Mouse (Mus musculus): Measurements from ENCODE around the gene Ccdc155. TPM values are rescaled to one million over a fixed set of nuclear protein-coding genes. Genes with fewer than 3 reads are reported as not detected.

Ccdc155 gene
- 0.42 and 0.50 TPM in 2 replicates for polyA plus RNA-seq (2015; fragmentation: Nextera tagmentation; extraction: Ambion mirVana)

GRCm38 (mm10) chr7:45204380-45205143 is at the start of gene Ccdc155:
Gene Ccdc155, minus strand, starts transcription at chr7:45204892.

DNA sequence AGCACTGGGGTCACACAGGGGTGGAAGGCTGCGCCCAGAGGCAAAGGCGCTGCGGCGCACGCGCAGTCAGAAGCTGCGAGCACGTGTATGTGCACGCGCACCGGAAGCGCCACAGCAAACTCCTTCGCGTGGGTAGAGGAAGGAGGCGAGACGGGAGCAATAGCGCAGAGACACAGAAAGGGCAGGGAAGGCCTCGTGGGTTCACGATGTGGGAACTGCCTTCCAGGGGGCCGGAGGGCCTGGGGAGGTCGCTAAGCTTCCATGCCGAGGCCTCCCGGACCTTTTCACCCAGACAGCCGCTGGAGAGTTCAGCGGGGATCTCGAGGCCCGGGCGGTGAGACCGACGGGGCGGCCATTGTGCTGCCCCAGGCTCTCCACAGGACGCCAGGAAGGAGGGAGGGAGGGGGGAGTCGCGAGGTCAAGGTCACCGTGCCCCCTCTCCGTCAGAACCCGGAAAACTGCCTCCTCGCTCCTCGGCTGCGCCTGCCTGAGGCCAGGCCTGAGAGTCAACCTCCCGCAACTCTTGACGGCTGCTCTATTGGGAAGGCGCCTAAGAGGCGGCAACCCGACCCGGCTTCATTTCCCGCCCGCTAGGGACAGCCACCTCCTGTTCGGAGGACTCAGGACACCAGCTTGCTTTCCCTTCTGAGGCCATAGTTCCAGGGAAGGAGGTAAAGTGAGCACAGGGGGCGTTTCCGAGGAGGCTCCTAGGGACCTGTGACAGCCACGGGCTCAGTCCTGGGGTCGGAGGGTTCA is 36.1 kb upstream of the Ccdc155 start, which contains the start of gene Slc6a16:
Gene Slc6a16 (plus strand): TSS at position 453 of the 756 bp plus-strand sequence.

GRCm38 (mm10) chr7:45238723-45239496 is 34.2 kb upstream of the Ccdc155 start, which contains the start of gene Cd37:
Gene Cd37, minus strand, starts transcription at chr7:45239115.

DNA sequence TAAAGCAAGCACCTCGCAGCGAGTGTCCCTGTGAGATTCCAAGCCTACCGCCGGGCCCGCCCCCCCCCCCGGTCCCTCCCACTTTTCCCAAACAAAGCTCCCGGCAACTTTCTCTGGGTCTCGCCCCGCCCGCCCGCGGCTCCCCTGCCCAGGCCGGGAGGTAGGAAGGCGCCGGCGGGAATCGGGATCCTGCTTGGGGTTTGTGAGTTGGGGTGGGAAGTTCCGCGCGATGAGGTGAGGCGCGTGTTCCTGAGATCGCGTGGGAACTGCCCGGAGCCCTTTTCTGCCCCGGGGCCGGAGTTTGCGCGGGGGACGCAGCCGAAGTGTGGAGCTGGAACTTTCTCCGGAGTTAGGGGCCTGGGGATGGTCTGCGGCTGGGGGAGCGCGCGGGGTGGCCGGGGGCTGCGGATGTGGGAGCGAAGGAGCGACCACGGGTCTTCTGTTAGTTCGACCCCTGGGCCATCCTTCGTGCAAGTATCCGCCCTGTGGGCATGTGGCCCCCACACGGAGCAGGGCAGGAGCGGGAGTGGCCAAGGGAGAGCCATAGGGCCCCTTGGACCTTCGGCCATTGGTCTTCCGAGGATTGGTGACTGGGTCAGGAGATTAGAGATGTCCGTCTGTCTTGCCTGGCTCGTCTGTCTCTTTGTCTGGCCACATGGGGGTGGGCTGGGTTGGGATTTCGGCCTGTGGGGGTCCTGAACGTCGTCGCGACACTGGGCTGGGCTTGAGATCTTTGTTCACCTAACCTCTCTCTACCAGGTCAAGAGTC is 11.2 kb upstream of the Ccdc155 start, which contains the start of gene Tead2:
Gene Tead2 (plus strand): TSS at position 81 of the 769 bp plus-strand sequence.

GRCm38 (mm10) chr7:45211851-45212251 is 7.2 kb upstream of the Ccdc155 start, which contains the start of gene Dkkl1:
Gene Dkkl1, minus strand, starts transcription at chr7:45212147.

GRCm38 (mm10) chr7:45180896-45181477 is 23.7 kb downstream of the Ccdc155 start, which contains the start of gene Pth2:
Gene Pth2, plus strand, starts transcription at chr7:45180995.

DNA sequence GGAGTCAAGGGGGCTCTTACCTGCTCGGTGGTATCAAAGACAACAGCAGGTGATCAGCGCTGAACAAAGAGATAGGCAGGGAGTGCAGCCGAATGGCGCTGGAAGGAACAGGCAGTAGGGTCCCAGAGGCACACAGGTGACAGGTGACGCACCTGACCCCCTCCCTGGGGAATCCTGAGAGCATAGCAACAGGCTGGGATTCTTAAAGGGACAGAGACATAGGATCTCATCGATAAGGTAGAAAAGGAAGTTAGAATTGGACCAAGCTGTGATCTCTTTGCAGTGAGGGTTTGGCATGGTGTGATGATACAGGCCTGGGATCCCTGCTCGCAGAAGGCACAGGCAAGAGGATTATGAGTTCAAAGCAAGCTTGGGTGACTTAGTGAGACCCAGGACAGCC is 25.2 kb downstream of the Ccdc155 start, which contains the start of gene Gfy:
Gene Gfy (minus strand): TSS at position 101 of the 400 bp plus-strand sequence.

DNA sequence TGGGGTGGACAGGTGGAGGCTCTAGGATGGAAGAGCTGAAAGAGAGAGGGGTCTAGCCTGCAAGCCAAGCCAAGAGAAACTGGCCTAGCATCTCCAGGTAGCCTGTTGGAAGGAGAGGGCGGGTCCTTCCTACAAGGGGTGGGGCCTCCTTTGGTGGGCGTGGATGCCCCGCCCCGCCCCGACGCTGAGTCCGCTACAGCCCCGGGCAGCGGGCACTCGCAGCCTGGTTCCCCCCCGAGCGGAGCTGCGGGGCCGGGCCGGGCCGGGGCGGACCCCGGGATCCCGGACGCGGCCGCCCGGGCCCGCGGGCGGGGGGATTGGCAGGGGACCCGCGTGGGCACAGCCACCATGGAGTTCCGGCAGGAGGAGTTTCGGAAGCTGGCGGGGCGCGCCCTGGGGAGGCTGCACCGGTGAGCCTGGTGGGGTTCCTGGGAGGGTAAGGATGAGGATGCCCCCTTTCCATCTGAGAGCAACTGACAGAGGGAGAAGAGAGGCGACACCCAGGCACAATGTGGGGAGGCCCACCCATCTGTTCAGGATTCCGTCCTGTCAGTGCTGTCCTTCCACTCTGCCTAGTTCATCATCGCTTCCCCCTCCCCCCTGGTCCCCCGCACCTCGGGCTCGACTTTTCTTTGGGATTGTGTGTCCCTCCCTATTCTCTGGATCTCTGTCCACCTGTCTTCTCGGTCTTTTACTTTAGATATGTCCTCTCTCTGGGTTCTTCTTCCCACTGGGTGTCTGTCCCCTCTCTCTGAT is 40.8 kb downstream of the Ccdc155 start, which contains the start of gene Slc17a7:
Gene Slc17a7 (plus strand): TSS at position 215 of the 756 bp plus-strand sequence.

DNA sequence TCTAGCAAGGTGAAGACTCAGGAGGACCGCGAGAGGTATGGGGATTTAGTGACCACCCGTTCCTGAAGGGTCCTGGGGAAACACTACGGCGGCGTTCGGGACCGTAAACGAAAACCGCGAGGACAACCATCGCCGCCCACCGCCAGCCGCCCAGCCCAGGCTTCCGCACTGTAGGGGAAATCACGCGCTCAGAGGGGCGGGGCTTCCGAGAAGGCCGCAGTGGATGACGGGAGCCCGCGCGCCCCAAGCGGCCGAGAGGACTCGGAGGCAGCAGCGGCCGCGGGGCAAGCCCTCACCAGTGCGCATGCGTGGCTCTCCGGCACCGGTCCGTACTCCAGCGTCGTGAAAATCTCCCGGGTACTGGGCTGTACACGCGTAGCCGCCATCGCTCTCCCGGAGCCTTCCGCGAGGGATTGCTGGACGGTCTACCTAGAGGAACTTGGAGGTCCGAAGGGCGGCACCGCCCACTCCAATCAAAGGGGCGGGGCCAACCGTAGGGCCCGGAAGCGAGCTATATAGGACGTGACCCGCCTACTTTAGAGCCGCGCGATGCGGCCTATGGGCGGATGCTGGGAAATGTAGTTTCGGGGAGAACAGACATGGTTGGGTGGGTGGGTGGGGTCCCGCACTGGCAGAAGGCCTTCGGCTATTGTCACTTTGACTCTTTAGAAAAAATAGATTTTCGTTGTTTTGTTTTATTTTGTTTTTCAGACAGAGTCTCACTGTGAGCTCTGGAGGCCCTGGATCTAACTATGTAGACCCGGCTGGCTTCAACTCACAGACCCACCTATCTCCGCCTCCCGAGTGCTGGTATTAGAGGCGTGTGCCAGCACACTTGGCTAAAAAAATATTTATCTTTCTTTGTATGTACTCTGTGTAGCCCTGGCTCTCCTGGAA is 50.3 kb downstream of the Ccdc155 start, which contains the start of the genes Pih1d1 and Aldh16a1:
Gene Pih1d1 (plus strand): TSS at position 208 of the 897 bp plus-strand sequence.
Gene Aldh16a1 (minus strand): TSS at position 489 of the 897 bp plus-strand sequence.

GRCm38 (mm10) chr7:45135993-45136567 is 68.6 kb downstream of the Ccdc155 start, which contains the start of the genes Gm45713 and Flt3l:
Gene Gm45713, minus strand, starts transcription at chr7:45136231.
Gene Flt3l, minus strand, starts transcription at chr7:45136432.

Small RNA genes lying within 50 kb of the gene (microRNA-seq; reads per million reads assigned to microRNA genes)
- gene Mir7055: not detected

Other genes with a start within 250 kb of the Ccdc155 start
- gene Cpt1c, start 230.0 kb downstream of the Ccdc155 start, polyA plus RNA-seq (2015; fragmentation: Nextera tagmentation; extraction: Ambion mirVana): 47.3 and 54.4 TPM in 2 replicates
- gene Prmt1, start 218.3 kb downstream of the Ccdc155 start, polyA plus RNA-seq (2015; fragmentation: Nextera tagmentation; extraction: Ambion mirVana): 421 and 486 TPM in 2 replicates
- gene Irf3, start 207.2 kb downstream of the Ccdc155 start, polyA plus RNA-seq (2015; fragmentation: Nextera tagmentation; extraction: Ambion mirVana): 39.9 and 41.6 TPM in 2 replicates
- gene Bcl2l12, start 206.2 kb downstream of the Ccdc155 start, polyA plus RNA-seq (2015; fragmentation: Nextera tagmentation; extraction: Ambion mirVana): 9.2 and 11.8 TPM in 2 replicates
- 46.4 and 54.3 TPM in 2 replicates for gene Scaf1, start 188.5 kb downstream of the Ccdc155 start, polyA plus RNA-seq (2015; fragmentation: Nextera tagmentation; extraction: Ambion mirVana)
- gene Rras, start 186.9 kb downstream of the Ccdc155 start, polyA plus RNA-seq (2015; fragmentation: Nextera tagmentation; extraction: Ambion mirVana): 19.6 and 25.6 TPM in 2 replicates
- 9.7 and 11.6 TPM in 2 replicates for gene Prr12, start 152.0 kb downstream of the Ccdc155 start, polyA plus RNA-seq (2015; fragmentation: Nextera tagmentation; extraction: Ambion mirVana)
- 59.8 and 66.5 TPM in 2 replicates for gene Nosip, start 142.5 kb downstream of the Ccdc155 start, polyA plus RNA-seq (2015; fragmentation: Nextera tagmentation; extraction: Ambion mirVana)
- 14.7 and 15.8 TPM in 2 replicates for gene Prrg2, start 142.2 kb downstream of the Ccdc155 start, polyA plus RNA-seq (2015; fragmentation: Nextera tagmentation; extraction: Ambion mirVana)
- gene Rcn3, start 112.7 kb downstream of the Ccdc155 start, polyA plus RNA-seq (2015; fragmentation: Nextera tagmentation; extraction: Ambion mirVana): 57.0 and 59.7 TPM in 2 replicates
- 50.0 and 59.6 TPM in 2 replicates for gene Fcgrt, start 101.0 kb downstream of the Ccdc155 start, polyA plus RNA-seq (2015; fragmentation: Nextera tagmentation; extraction: Ambion mirVana)
- 748 and 784 TPM in 2 replicates for gene Rps11, start 80.5 kb downstream of the Ccdc155 start, polyA plus RNA-seq (2015; fragmentation: Nextera tagmentation; extraction: Ambion mirVana)
- gene Rpl13a, start 76.1 kb downstream of the Ccdc155 start, polyA plus RNA-seq (2015; fragmentation: Nextera tagmentation; extraction: Ambion mirVana): 715 and 776 TPM in 2 replicates
- 0.63 TPM in 1 of 2 replicates, not detected in the other for gene Gm45713, start 68.7 kb downstream of the Ccdc155 start, polyA plus RNA-seq (2015; fragmentation: Nextera tagmentation; extraction: Ambion mirVana)
- 2.4 and 2.9 TPM in 2 replicates for gene Flt3l, start 68.5 kb downstream of the Ccdc155 start, polyA plus RNA-seq (2015; fragmentation: Nextera tagmentation; extraction: Ambion mirVana)
- 63.5 and 72.6 TPM in 2 replicates for gene Pih1d1, start 50.6 kb downstream of the Ccdc155 start, polyA plus RNA-seq (2015; fragmentation: Nextera tagmentation; extraction: Ambion mirVana)
- 14.5 and 17.7 TPM in 2 replicates for gene Aldh16a1, start 50.3 kb downstream of the Ccdc155 start, polyA plus RNA-seq (2015; fragmentation: Nextera tagmentation; extraction: Ambion mirVana)
- gene Slc17a7, start 40.9 kb downstream of the Ccdc155 start, polyA plus RNA-seq (2015; fragmentation: Nextera tagmentation; extraction: Ambion mirVana): 0.29 and 1.2 TPM in 2 replicates
- gene Gfy, start 25.3 kb downstream of the Ccdc155 start, polyA plus RNA-seq (2015; fragmentation: Nextera tagmentation; extraction: Ambion mirVana): not detected in 2 replicates
- not detected in 2 replicates for gene Pth2, start 23.9 kb downstream of the Ccdc155 start, polyA plus RNA-seq (2015; fragmentation: Nextera tagmentation; extraction: Ambion mirVana)
- gene Dkkl1, start 7.3 kb upstream of the Ccdc155 start, polyA plus RNA-seq (2015; fragmentation: Nextera tagmentation; extraction: Ambion mirVana): 27.6 and 29.1 TPM in 2 replicates
- gene Tead2, start 10.9 kb upstream of the Ccdc155 start, polyA plus RNA-seq (2015; fragmentation: Nextera tagmentation; extraction: Ambion mirVana): 18.3 and 18.6 TPM in 2 replicates
- 3.1 and 4.6 TPM in 2 replicates for gene Cd37, start 34.2 kb upstream of the Ccdc155 start, polyA plus RNA-seq (2015; fragmentation: Nextera tagmentation; extraction: Ambion mirVana)
- gene Slc6a16, start 36.2 kb upstream of the Ccdc155 start, polyA plus RNA-seq (2015; fragmentation: Nextera tagmentation; extraction: Ambion mirVana): 2.2 and 2.6 TPM in 2 replicates
- gene Slc6a21, start 72.6 kb upstream of the Ccdc155 start, polyA plus RNA-seq (2015; fragmentation: Nextera tagmentation; extraction: Ambion mirVana): not detected in 2 replicates
- gene Trpm4, start 128.9 kb upstream of the Ccdc155 start, polyA plus RNA-seq (2015; fragmentation: Nextera tagmentation; extraction: Ambion mirVana): 11.8 and 12.6 TPM in 2 replicates
- 0.52 and 0.62 TPM in 2 replicates for gene Hrc, start 130.4 kb upstream of the Ccdc155 start, polyA plus RNA-seq (2015; fragmentation: Nextera tagmentation; extraction: Ambion mirVana)
- gene Ppfia3, start 162.1 kb upstream of the Ccdc155 start, polyA plus RNA-seq (2015; fragmentation: Nextera tagmentation; extraction: Ambion mirVana): 33.9 and 35.6 TPM in 2 replicates
- gene Lin7b, start 165.7 kb upstream of the Ccdc155 start, polyA plus RNA-seq (2015; fragmentation: Nextera tagmentation; extraction: Ambion mirVana): 111 and 123 TPM in 2 replicates
- gene Snrnp70, start 190.8 kb upstream of the Ccdc155 start, polyA plus RNA-seq (2015; fragmentation: Nextera tagmentation; extraction: Ambion mirVana): 146 and 152 TPM in 2 replicates
- not detected in 2 replicates for gene Kcna7, start 200.8 kb upstream of the Ccdc155 start, polyA plus RNA-seq (2015; fragmentation: Nextera tagmentation; extraction: Ambion mirVana)
- 0.10 TPM in 1 of 2 replicates, not detected in the other for gene Ntf5, start 208.8 kb upstream of the Ccdc155 start, polyA plus RNA-seq (2015; fragmentation: Nextera tagmentation; extraction: Ambion mirVana)
- 0.37 and 0.48 TPM in 2 replicates for gene Lhb, start 215.9 kb upstream of the Ccdc155 start, polyA plus RNA-seq (2015; fragmentation: Nextera tagmentation; extraction: Ambion mirVana)
- 16.4 and 18.9 TPM in 2 replicates for gene Gys1, start 230.0 kb upstream of the Ccdc155 start, polyA plus RNA-seq (2015; fragmentation: Nextera tagmentation; extraction: Ambion mirVana)
- gene Ruvbl2, start 233.2 kb upstream of the Ccdc155 start, polyA plus RNA-seq (2015; fragmentation: Nextera tagmentation; extraction: Ambion mirVana): 83.2 and 91.0 TPM in 2 replicates

Data from neural tube, postnatal 0 days (tissue).